Mouse (Mus musculus) midbrain, postnatal 0 days (tissue): ENCODE measurements around the gene Reps2. TPM values are rescaled to one million over a fixed set of nuclear protein-coding genes. Genes with fewer than 3 reads are reported as not detected.

Experiments used
- ATAC-seq: fragments of 200-750 bp; cut with Nextera tagmentation; 2 replicates; pipeline ENCODE4 v1.8.0; 2017; ENCODE audit warnings: moderate number of reproducible peaks, mild to moderate bottlenecking, moderate TSS enrichment, moderate library complexity; ENCODE audit not compliant: low FRiP score
- DNase-seq: peaks from one replicate; pipeline ENCODE4 v3.0.0-alpha.2; 2015; ENCODE audit warnings: low spot score
- H3K27ac ChIP-seq: fragments of 300-500 bp; sonication (generic); 2 replicates; pipeline ENCODE4 v1.5.1; 2014; ENCODE audit warnings: low read depth, mild to moderate bottlenecking, low read length, mixed read lengths
- H3K27me3 ChIP-seq: fragments of 300-500 bp; sonication (generic); 2 replicates; pipeline ENCODE4 v1.6.1; 2014; ENCODE audit warnings: low read length, control low read depth, mixed read lengths; ENCODE audit not compliant: insufficient read depth
- H3K36me3 ChIP-seq: fragments of 300-500 bp; sonication (generic); 2 replicates; pipeline ENCODE4 v1.6.1; 2014; ENCODE audit warnings: low read length, control low read depth, mixed read lengths; ENCODE audit not compliant: insufficient read depth
- H3K4me1 ChIP-seq: fragments of 300-500 bp; sonication (generic); 2 replicates; pipeline ENCODE4 v1.6.1; 2014; ENCODE audit warnings: mild to moderate bottlenecking, control low read depth, antibody characterized with exemption, low read length, mixed read lengths; ENCODE audit not compliant: insufficient read depth
- H3K4me2 ChIP-seq: fragments of 300-500 bp; sonication (generic); 2 replicates; pipeline ENCODE4 v1.6.1; 2014; ENCODE audit warnings: low read depth, mild to moderate bottlenecking, low read length, mixed read lengths; ENCODE audit not compliant: poor library complexity, severe bottlenecking
- H3K4me3 ChIP-seq: fragments of 300-500 bp; sonication (generic); 2 replicates; pipeline ENCODE4 v1.5.1; 2014; ENCODE audit warnings: low read depth, mild to moderate bottlenecking, low read length, moderate library complexity
- H3K9ac ChIP-seq: fragments of 300-500 bp; sonication (generic); replicated peaks from 2 replicates; pipeline ENCODE4 v1.6.1; 2014; ENCODE audit warnings: mild to moderate bottlenecking, low read length, moderate library complexity, mixed read lengths; ENCODE audit not compliant: poor library complexity, severe bottlenecking
- H3K9me3 ChIP-seq: fragments of 300-500 bp; sonication (generic); 2 replicates; pipeline ENCODE4 v1.6.1; 2016; ENCODE audit warnings: low read length, control low read depth
- CTCF ChIP-seq: IDR thresholded peaks from 2 replicates; pipeline ENCODE4 v1.5.1; 2016; ENCODE audit warnings: antibody characterized with exemption, mild to moderate bottlenecking
- WGBS: fragments of 180-500 bp; shearing (Covaris S2); extraction: QIAGEN DNeasy Blood & Tissue Kit; methylation state at CpG from one replicate; pipeline ENCODE4 v1.1.7; 2014; 5-methylcytosine and 5-hydroxymethylcytosine counted together
- polyA plus RNA-seq: library from polyadenylated mRNA; unstranded; fragments of >200 nt; fragmentation: Nextera tagmentation; extraction: Ambion mirVana; gene quantifications from 2 replicates; pipeline ENCODE4 v1.2.1, GENCODE M21; 2015
- total RNA-seq: library from RNA; depleted of rRNA; stranded (reverse); fragments of >200 nt; gene quantifications from 2 replicates; pipeline ENCODE4 v1.2.3, GENCODE M21; 2014

Gene Reps2
- total and polyA plus RNA-seq, 2 experiments from 2014 or later = 3.0 to 16.5 TPM

DNA sequence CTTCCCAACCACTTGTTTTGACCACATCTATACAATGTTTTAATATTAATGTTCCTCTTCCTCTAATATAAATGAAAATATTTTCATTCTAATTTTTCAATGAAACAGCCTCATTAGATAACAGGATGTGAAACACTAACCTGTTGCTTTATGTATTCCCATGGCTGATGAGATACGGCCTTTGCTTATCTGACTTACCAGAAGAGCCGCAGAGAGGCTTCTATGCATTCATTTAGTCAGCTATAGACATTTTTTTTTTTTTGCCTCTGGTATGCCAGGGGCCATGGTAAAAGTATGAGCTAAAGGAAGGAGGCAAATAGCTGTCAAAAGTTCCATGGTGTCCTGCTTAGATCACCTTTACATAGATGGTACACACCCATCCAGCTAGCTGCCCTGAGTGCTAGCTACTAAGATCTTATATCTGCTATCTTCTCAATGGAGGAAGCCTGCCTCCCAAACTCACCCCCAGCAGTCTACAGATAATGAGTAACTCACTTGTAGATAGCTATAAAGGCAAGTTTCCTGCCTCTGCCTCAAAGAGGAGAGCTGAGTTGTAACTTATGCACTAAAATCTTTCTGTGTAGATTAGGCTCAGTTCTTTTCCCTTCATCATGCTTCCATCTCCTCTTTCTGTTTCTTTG lies 196.7 kb downstream of the Reps2 start:
- Histone ChIP-seq H3K36me3 (no peaks in the 10 kb centered on the region), H3K4me3 (no peak overlapping the region), H3K4me1 (no peaks in the 10 kb centered on the region), H3K9me3 (no peaks in the 10 kb centered on the region), H3K9ac (no peak overlapping the region), H3K4me2 (no peak overlapping the region), H3K27me3 (no peaks in the 10 kb centered on the region), H3K27ac (no peak overlapping the region)
- 94% methylated on average over 2 of the region's 2 CpGs for WGBS
- no peak for DNase-seq
- ATAC-seq = no peak
- no peak for TF ChIP-seq CTCF

DNA sequence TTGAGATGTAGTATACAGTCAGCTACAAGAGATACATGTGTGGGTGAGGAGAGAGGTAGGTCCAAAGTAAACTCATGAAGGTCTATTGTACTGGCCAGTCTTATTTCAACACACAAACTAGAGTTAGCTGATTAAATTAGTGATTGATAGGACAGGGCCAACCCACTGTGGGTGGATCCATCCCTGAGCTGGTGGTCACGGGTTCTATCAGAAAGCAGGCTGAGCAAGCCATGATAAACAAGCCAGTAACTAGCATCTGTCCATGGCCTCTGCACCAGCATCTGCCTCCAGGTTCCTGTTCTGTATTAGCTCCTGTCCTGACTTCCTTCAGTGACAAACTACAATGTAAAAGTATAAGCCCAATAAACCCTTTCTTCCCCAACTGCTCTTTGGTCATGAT lies 200.1 kb downstream of the Reps2 start:
- Histone ChIP-seq H3K4me1 (no peaks in the 10 kb centered on the region), H3K4me2 (no peak overlapping the region), H3K4me3 (no peak overlapping the region), H3K9me3 (no peaks in the 10 kb centered on the region), H3K36me3 (no peaks in the 10 kb centered on the region), H3K9ac (no peak overlapping the region), H3K27me3 (no peaks in the 10 kb centered on the region; the same call in 1 of the 2 replicates), H3K27ac (no peak overlapping the region)
- no peak for TF ChIP-seq CTCF
- WGBS = 60% methylated on average over 1 of the region's 1 CpGs
- ATAC-seq (no peak), DNase-seq (no peak)

DNA sequence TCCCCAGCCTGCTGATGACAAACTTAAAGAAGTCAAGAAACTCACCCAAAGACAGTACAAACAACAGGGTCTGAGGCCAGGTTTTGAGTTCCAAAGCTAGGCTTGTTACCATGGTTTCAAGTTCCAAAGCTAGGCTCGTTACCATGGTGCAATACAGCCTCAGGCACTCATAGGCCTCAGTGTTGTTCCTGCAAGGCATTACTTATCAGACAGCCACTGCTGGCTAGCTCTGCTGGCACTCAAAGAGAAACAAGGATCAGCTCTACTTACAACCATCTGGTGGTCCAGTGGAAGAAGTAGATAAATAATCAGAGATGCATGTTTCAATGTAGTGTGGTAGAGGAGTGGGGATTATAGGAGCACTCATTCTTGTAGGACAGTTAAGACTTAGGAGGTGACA lies 200.5 kb downstream of the Reps2 start:
- Histone ChIP-seq H3K27me3 (no peaks in the 10 kb centered on the region; the same call in 1 of the 2 replicates), H3K4me2 (no peak overlapping the region), H3K4me1 (no peaks in the 10 kb centered on the region), H3K36me3 (no peaks in the 10 kb centered on the region), H3K27ac (no peak overlapping the region), H3K4me3 (no peak overlapping the region), H3K9ac (no peak overlapping the region), H3K9me3 (no peaks in the 10 kb centered on the region)
- 32% methylated on average over 1 of the region's 1 CpGs for WGBS
- TF ChIP-seq CTCF = no peak
- ATAC-seq (no peak), DNase-seq (no peak)

DNA sequence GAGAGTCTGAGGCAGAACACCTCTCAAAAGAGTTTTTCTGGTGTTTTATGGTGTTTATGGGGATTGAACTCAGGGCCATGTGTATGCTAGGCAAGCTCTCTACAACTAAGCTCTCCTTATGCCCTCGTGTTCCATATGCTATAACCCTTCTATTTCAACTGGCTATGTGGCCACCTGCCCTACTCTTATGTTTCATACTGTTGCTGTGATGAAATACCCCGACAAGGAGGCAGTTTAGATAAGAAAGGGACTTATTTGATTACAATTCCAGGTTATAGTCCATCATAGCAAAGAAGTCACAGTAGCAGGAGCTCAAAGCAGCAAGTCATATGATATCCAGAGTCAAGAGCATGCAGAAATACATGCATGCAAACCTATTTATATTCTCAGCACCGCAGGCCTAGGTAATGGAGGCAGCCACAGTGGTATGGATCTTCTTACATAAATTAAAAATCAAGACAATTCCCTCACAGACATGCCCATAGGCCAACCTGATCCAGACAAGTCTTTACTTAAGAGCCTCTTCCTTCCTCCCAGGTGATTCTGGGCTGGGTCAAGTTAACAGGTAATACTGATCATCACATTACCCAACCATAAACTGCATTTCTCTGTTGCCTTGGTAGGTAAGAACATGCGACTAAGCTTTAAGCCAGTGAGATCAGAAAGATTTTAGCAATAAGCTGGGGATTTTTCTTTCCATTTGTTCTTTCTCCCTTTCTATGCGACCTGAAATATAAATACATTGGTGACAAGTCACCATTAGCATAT lies 210.5 kb downstream of the Reps2 start:
- Histone ChIP-seq H3K9ac (no peak overlapping the region), H3K36me3 (no peaks in the 10 kb centered on the region), H3K27ac (no peak overlapping the region), H3K27me3 (no peaks in the 10 kb centered on the region; the same call in 1 of the 2 replicates), H3K9me3 (no peaks in the 10 kb centered on the region), H3K4me1 (no peaks in the 10 kb centered on the region), H3K4me2 (no peak overlapping the region), H3K4me3 (no peak overlapping the region)
- ATAC-seq (no peak), DNase-seq (no peak)
- no peak for TF ChIP-seq CTCF
- 71% methylated on average over 5 of the region's 5 CpGs for WGBS

DNA sequence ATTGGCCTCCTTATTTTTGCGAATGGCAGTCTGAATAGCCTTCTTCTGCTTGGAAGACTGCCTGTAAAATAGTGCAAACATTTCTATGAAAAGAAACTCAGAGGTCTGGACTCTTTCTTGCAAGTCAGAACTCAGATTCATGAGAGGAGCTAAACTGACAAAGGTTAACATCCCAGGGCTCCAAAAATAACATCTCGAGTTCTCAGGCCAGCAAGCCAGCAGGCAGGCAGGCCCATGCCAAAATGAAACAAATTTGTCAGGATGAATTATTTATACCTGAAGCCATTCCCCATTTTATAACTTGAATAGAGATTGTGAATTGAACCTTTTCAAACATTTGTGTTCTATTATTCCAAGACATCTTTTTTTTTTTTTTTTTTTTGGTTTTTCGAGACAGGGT lies 215.8 kb downstream of the Reps2 start:
- ATAC-seq = no peak
- no peak for DNase-seq
- no peak for TF ChIP-seq CTCF
- H3K4me1 ChIP-seq = no peaks in the 10 kb centered on the region
- H3K4me3 ChIP-seq = no peak overlapping the region
- no peaks in the 10 kb centered on the region for H3K36me3 ChIP-seq
- H3K27me3 ChIP-seq = no peaks in the 10 kb centered on the region
- no peak overlapping the region for H3K4me2 ChIP-seq
- no peak overlapping the region for H3K9ac ChIP-seq
- H3K27ac ChIP-seq = no peak overlapping the region
- WGBS = 61% methylated on average over 2 of the region's 3 CpGs
- no peaks in the 10 kb centered on the region for H3K9me3 ChIP-seq

DNA sequence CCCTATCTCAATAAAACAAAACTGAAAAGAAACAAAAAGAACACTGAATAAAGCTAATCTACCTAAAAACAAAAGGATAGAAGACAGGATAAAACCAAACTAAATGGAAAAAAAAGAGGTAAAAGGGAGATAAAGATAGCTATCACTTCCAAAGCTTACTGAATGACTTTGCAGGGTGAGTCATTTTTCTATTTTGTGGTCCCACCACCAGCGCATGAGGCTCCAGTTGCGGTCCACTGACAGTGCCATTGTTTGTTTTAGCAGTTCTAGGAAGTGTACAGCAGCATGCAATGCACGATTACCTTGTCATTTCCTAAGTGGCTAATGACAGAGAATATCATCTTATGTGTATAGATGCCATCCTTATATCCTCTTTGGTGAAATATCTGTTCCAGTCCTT lies 224.0 kb downstream of the Reps2 start:
- Histone ChIP-seq H3K36me3 (no peaks in the 10 kb centered on the region), H3K4me1 (no peaks in the 10 kb centered on the region), H3K9ac (no peak overlapping the region), H3K9me3 (no peaks in the 10 kb centered on the region), H3K4me2 (no peak overlapping the region), H3K27ac (no peak overlapping the region), H3K27me3 (0 out of 2 replicates have a peak, but pooled peaks cover 3% of the 10 kb centered on the region), H3K4me3 (no peak overlapping the region)
- 83% methylated on average over 3 of the region's 3 CpGs for WGBS
- ATAC-seq = no peak
- no peak for DNase-seq
- TF ChIP-seq CTCF = no peak
